Mouse (Mus musculus): ENCODE measurements around the gene Crybg1. TPM values are rescaled to one million over a fixed set of nuclear protein-coding genes. Genes with fewer than 3 reads are reported as not detected.

Crybg1 gene
- polyA plus RNA-seq, 1 experiment from 2014 or later, result 0.20 TPM

GRCm38 (mm10) chr10:44005677-44006641 is 142.7 kb downstream of the Crybg1 start:
- DNase-seq (ENCODE audit: low spot score) (peak; percentile 5), ATAC-seq (no peak; the same call in 1 of the 2 replicates)
- WGBS, result under 1% methylated on average over 40 of the region's 40 CpGs
- H3K27me3 ChIP-seq (replicated peaks; ENCODE audit: control insufficient read depth, insufficient read depth, low read length), result peaks cover 49% of the 10 kb centered on the region
- peak overlapping the region; percentile 21 for H3K4me3 ChIP-seq (ENCODE audit: low read depth, low read length)
- no peaks in the 10 kb centered on the region for H3K36me3 ChIP-seq (ENCODE audit: control insufficient read depth, insufficient read depth, low read length)
- H3K9ac ChIP-seq (ENCODE audit: low read length), result no peak overlapping the region
- peaks cover 7% of the 10 kb centered on the region; the same call in 1 of the 2 replicates for H3K4me1 ChIP-seq (ENCODE audit: control insufficient read depth, insufficient read depth, low read length)
- H3K4me2 ChIP-seq (ENCODE audit: low read length), result peak overlapping the region; percentile 47
- no peak overlapping the region for H3K27ac ChIP-seq (ENCODE audit: low read depth, low read length)
- no peaks in the 10 kb centered on the region for H3K9me3 ChIP-seq (replicated peaks; ENCODE audit: control insufficient read depth, low read length)

- H3K4me2 ChIP-seq (ENCODE audit: low read length), result peak overlapping the region; percentile 67
- no peak overlapping the region for H3K27ac ChIP-seq (ENCODE audit: low read depth, low read length)
- ATAC-seq (no peak; the same call in 1 of the 2 replicates), DNase-seq (ENCODE audit: low spot score) (peak; percentile 22)
- H3K4me3 ChIP-seq (ENCODE audit: low read depth, low read length), result peak overlapping the region; percentile 45
- H3K36me3 ChIP-seq (ENCODE audit: control insufficient read depth, insufficient read depth, low read length), result no peaks in the 10 kb centered on the region
- peaks cover 7% of the 10 kb centered on the region; the same call in 1 of the 2 replicates for H3K4me1 ChIP-seq (ENCODE audit: control insufficient read depth, insufficient read depth, low read length)
- H3K9me3 ChIP-seq (replicated peaks; ENCODE audit: control insufficient read depth, low read length), result no peaks in the 10 kb centered on the region
- 1% methylated on average over 32 of the region's 33 CpGs for WGBS
- peaks cover 49% of the 10 kb centered on the region for H3K27me3 ChIP-seq (replicated peaks; ENCODE audit: control insufficient read depth, insufficient read depth, low read length)
- H3K9ac ChIP-seq (ENCODE audit: low read length), result no peak overlapping the region
These were observed 144.4 kb downstream of the Crybg1 start for GRCm38 (mm10) chr10:44004221-44004751.

GRCm38 (mm10) chr10:44003551-44004151 is 145.0 kb downstream of the Crybg1 start:
- Histone ChIP-seq H3K36me3 (ENCODE audit: control insufficient read depth, insufficient read depth, low read length) (no peaks in the 10 kb centered on the region), H3K27me3 (replicated peaks; ENCODE audit: control insufficient read depth, insufficient read depth, low read length) (peaks cover 49% of the 10 kb centered on the region), H3K4me1 (ENCODE audit: control insufficient read depth, insufficient read depth, low read length) (peaks cover 7% of the 10 kb centered on the region; the same call in 1 of the 2 replicates), H3K4me2 (ENCODE audit: low read length) (peak overlapping the region; percentile 67), H3K9ac (ENCODE audit: low read length) (peak overlapping the region; percentile 37), H3K27ac (ENCODE audit: low read depth, low read length) (no peak overlapping the region), H3K4me3 (ENCODE audit: low read depth, low read length) (peak overlapping the region; percentile 45), H3K9me3 (replicated peaks; ENCODE audit: control insufficient read depth, low read length) (no peaks in the 10 kb centered on the region)
- WGBS, result under 1% methylated on average over 63 of the region's 68 CpGs
- DNase-seq (ENCODE audit: low spot score) (peak; percentile 50), ATAC-seq (peak; percentile 54)

GRCm38 (mm10) chr10:44002995-44003524 is 145.6 kb downstream of the Crybg1 start:
- no peaks in the 10 kb centered on the region for H3K9me3 ChIP-seq (replicated peaks; ENCODE audit: control insufficient read depth, low read length)
- no peak for DNase-seq (ENCODE audit: low spot score)
- H3K36me3 ChIP-seq (ENCODE audit: control insufficient read depth, insufficient read depth, low read length), result no peaks in the 10 kb centered on the region
- peak overlapping the region; percentile 45 for H3K4me3 ChIP-seq (ENCODE audit: low read depth, low read length)
- peaks cover 49% of the 10 kb centered on the region for H3K27me3 ChIP-seq (replicated peaks; ENCODE audit: control insufficient read depth, insufficient read depth, low read length)
- 0 out of 2 replicates have a peak, but pooled peaks have one; percentile 11 for ATAC-seq
- WGBS, result 3% methylated on average over 11 of the region's 11 CpGs
- H3K9ac ChIP-seq (ENCODE audit: low read length), result peak overlapping the region; percentile 37
- H3K4me2 ChIP-seq (ENCODE audit: low read length), result peak overlapping the region; percentile 67
- H3K4me1 ChIP-seq (ENCODE audit: control insufficient read depth, insufficient read depth, low read length), result peaks cover 7% of the 10 kb centered on the region; the same call in 1 of the 2 replicates
- H3K27ac ChIP-seq (ENCODE audit: low read depth, low read length), result no peak overlapping the region

- H3K4me1 ChIP-seq (ENCODE audit: control insufficient read depth, insufficient read depth, low read length), result peaks cover 7% of the 10 kb centered on the region; the same call in 1 of the 2 replicates
- no peak overlapping the region for H3K4me3 ChIP-seq (ENCODE audit: low read depth, low read length)
- DNase-seq (ENCODE audit: low spot score) (peak; percentile 58), ATAC-seq (no peak)
- H3K36me3 ChIP-seq (ENCODE audit: control insufficient read depth, insufficient read depth, low read length), result no peaks in the 10 kb centered on the region
- no peak overlapping the region for H3K9ac ChIP-seq (ENCODE audit: low read length)
- 19% methylated on average over 14 of the region's 14 CpGs for WGBS
- H3K27ac ChIP-seq (ENCODE audit: low read depth, low read length), result no peak overlapping the region
- no peaks in the 10 kb centered on the region for H3K9me3 ChIP-seq (replicated peaks; ENCODE audit: control insufficient read depth, low read length)
- H3K27me3 ChIP-seq (replicated peaks; ENCODE audit: control insufficient read depth, insufficient read depth, low read length), result peaks cover 44% of the 10 kb centered on the region
- H3K4me2 ChIP-seq (ENCODE audit: low read length), result no peak overlapping the region
These were observed 146.4 kb downstream of the Crybg1 start for GRCm38 (mm10) chr10:44002004-44002940.

- Histone ChIP-seq H3K27me3 (replicated peaks; ENCODE audit: control insufficient read depth, insufficient read depth, low read length) (peaks cover 33% of the 10 kb centered on the region), H3K9ac (ENCODE audit: low read length) (no peak overlapping the region), H3K4me3 (ENCODE audit: low read depth, low read length) (no peak overlapping the region), H3K9me3 (replicated peaks; ENCODE audit: control insufficient read depth, low read length) (no peaks in the 10 kb centered on the region), H3K36me3 (ENCODE audit: control insufficient read depth, insufficient read depth, low read length) (no peaks in the 10 kb centered on the region), H3K4me1 (ENCODE audit: control insufficient read depth, insufficient read depth, low read length) (peaks cover 4% of the 10 kb centered on the region; the same call in 1 of the 2 replicates), H3K4me2 (ENCODE audit: low read length) (no peak overlapping the region), H3K27ac (ENCODE audit: low read depth, low read length) (no peak overlapping the region)
- DNase-seq (ENCODE audit: low spot score) (no peak), ATAC-seq (no peak)
- 41% methylated on average over 2 of the region's 2 CpGs for WGBS
These were observed 148.3 kb downstream of the Crybg1 start for GRCm38 (mm10) chr10:44000156-44000865.

- DNase-seq (ENCODE audit: low spot score) (no peak), ATAC-seq (no peak)
- Histone ChIP-seq H3K27me3 (replicated peaks; ENCODE audit: control insufficient read depth, insufficient read depth, low read length) (peaks cover 17% of the 10 kb centered on the region), H3K4me2 (ENCODE audit: low read length) (no peak overlapping the region), H3K36me3 (ENCODE audit: control insufficient read depth, insufficient read depth, low read length) (no peaks in the 10 kb centered on the region), H3K9me3 (replicated peaks; ENCODE audit: control insufficient read depth, low read length) (no peaks in the 10 kb centered on the region), H3K27ac (ENCODE audit: low read depth, low read length) (no peak overlapping the region), H3K4me1 (ENCODE audit: control insufficient read depth, insufficient read depth, low read length) (peaks cover 4% of the 10 kb centered on the region; the same call in 1 of the 2 replicates), H3K9ac (ENCODE audit: low read length) (no peak overlapping the region), H3K4me3 (ENCODE audit: low read depth, low read length) (no peak overlapping the region)
- 83% methylated on average over 8 of the region's 8 CpGs for WGBS
These were observed 150.1 kb downstream of the Crybg1 start for GRCm38 (mm10) chr10:43998503-43999082.

Data from forebrain, embryonic 14.5 days (tissue).